In genomic region chr3:130883319-130883718, GRCm38 (mm10) we compare ENCODE assay signal across 17 mouse cellular contexts.
"Had no signal": no experiment of that assay in that cellular context is flagged by ENCODE, and none has a peak within 500 bp of the region (broad histone marks: within the 10 kb centered on the region; RNA-seq: fewer than 3 reads in every experiment).

No protein-coding gene starts in this region.

- H3K4me2 ChIP-seq: liver, embryonic 11.5 days; liver, embryonic 13.5 days; liver, embryonic 15.5 days; midbrain, embryonic 11.5 days; midbrain, embryonic 13.5 days; midbrain, embryonic 15.5 days; neural tube, embryonic 12.5 days; stomach, embryonic 15.5 days had no signal

- DNase-seq: liver; liver, embryonic 13.5 days; liver, postnatal 0 days; right cerebral cortex, postnatal 14 days; thymus, adult 2 months; thymus, postnatal 25 days; thymus, postnatal 4 days had no signal

- H3K4me1 ChIP-seq: liver, embryonic 13.5 days; liver, embryonic 15.5 days; megakaryocyte, embryonic 14.5 days; midbrain, embryonic 13.5 days; neural tube, embryonic 12.5 days; stomach, embryonic 15.5 days had no signal

- H3K27ac ChIP-seq: liver, embryonic 13.5 days; liver, embryonic 15.5 days; macrophage; midbrain, embryonic 13.5 days; midbrain, embryonic 15.5 days; neural tube, embryonic 12.5 days; stomach, embryonic 15.5 days; stomach, postnatal 0 days had no signal

- H3K9ac ChIP-seq: liver, embryonic 13.5 days; liver, embryonic 15.5 days; liver, postnatal 0 days; midbrain, embryonic 13.5 days; midbrain, embryonic 15.5 days; neural tube, embryonic 12.5 days; stomach, embryonic 15.5 days had no signal

- H3K4me3 ChIP-seq: liver, embryonic 13.5 days; liver, embryonic 15.5 days; megakaryocyte, embryonic 14.5 days; midbrain, embryonic 13.5 days; midbrain, embryonic 15.5 days; neural tube, embryonic 12.5 days; stomach, embryonic 15.5 days had no signal

- H3K27me3 ChIP-seq: liver, embryonic 13.5 days; liver, embryonic 15.5 days; midbrain, embryonic 13.5 days; midbrain, embryonic 15.5 days; neural tube, embryonic 12.5 days; stomach, embryonic 15.5 days had no signal

- H3K9me3 ChIP-seq: liver, embryonic 13.5 days; liver, embryonic 15.5 days; midbrain, embryonic 15.5 days; neural tube, embryonic 12.5 days; stomach, embryonic 15.5 days had no signal

- H3K36me3 ChIP-seq: liver, embryonic 13.5 days; liver, embryonic 15.5 days; midbrain, embryonic 13.5 days; midbrain, embryonic 15.5 days; neural tube, embryonic 12.5 days; stomach, embryonic 15.5 days had no signal

- ATAC-seq: liver, postnatal 0 days; midbrain, embryonic 13.5 days; midbrain, embryonic 15.5 days had no signal
